Mouse (Mus musculus): ENCODE data around the gene Pou3f1.
"Not testable (repeated sequence)": the region's sequence is repeated elsewhere in the genome, so short reads cannot be mapped to it uniquely, and the experiment has no call there.

Gene Pou3f1

GRCm38 (mm10) chr4:124694572-124694971 is 38.0 kb downstream of the Pou3f1 start:
- no peak for DNase-seq

- DNase-seq = no peak
These were observed 39.3 kb downstream of the Pou3f1 start for GRCm38 (mm10) chr4:124695786-124696516.

GRCm38 (mm10) chr4:124699791-124700190 is 43.2 kb downstream of the Pou3f1 start:
- no peak for DNase-seq

GRCm38 (mm10) chr4:124700248-124700971 is 43.8 kb downstream of the Pou3f1 start, which contains the start of gene Fhl3:
Gene Fhl3, plus strand, starts transcription at chr4:124700701.
- DNase-seq = no peak

GRCm38 (mm10) chr4:124701052-124701845 is 44.6 kb downstream of the Pou3f1 start:
- DNase-seq = no peak

- DNase-seq = no peak
These were observed 45.3 kb downstream of the Pou3f1 start for GRCm38 (mm10) chr4:124701916-124702315.

GRCm38 (mm10) chr4:124703406-124703805 is 46.8 kb downstream of the Pou3f1 start:
- no peak for DNase-seq

- no peak for DNase-seq
These were observed 47.5 kb downstream of the Pou3f1 start for GRCm38 (mm10) chr4:124703881-124704796.

GRCm38 (mm10) chr4:124704797-124705474 is 48.3 kb downstream of the Pou3f1 start:
- DNase-seq = no peak

- DNase-seq = no peak
These were observed 49.2 kb downstream of the Pou3f1 start for GRCm38 (mm10) chr4:124705661-124706269.

- not testable (repeated sequence) for DNase-seq
These were observed 51.0 kb downstream of the Pou3f1 start for GRCm38 (mm10) chr4:124707381-124708199.

- DNase-seq = not testable (repeated sequence)
These were observed 51.6 kb downstream of the Pou3f1 start for GRCm38 (mm10) chr4:124708200-124708517.

- no peak for DNase-seq
These were observed 52.2 kb downstream of the Pou3f1 start for GRCm38 (mm10) chr4:124708518-124709477.

- no peak for DNase-seq
These were observed 53.4 kb downstream of the Pou3f1 start for GRCm38 (mm10) chr4:124709961-124710446.

Data from cerebellum, adult 9-10 months (tissue).